Mouse (Mus musculus) regulatory T cell (primary cell): Measurements from ENCODE around the gene Polr2m.
"Not testable (repeated sequence)": the region's sequence is repeated elsewhere in the genome, so short reads cannot be mapped to it uniquely, and the experiment has no call there.

Experiments
- in situ Hi-C: fragments of 300-600 bp; cut with MboI, MseI; formaldehyde crosslinking; loops from one replicate; pipeline ENCODE4 v1.15.1; 2025; ENCODE audit warnings: high pct_unique_total_duplicates

The Polr2m gene

GRCm38 (mm10) chr9:71485475-71486094 is at the start of gene Polr2m:
Polr2m (minus strand) TSS chr9:71485935.
- in situ Hi-C loops: no loop called here

- in situ Hi-C loops: loop anchor here (5.0 kb wide), 1 partner anchor 87 kb away; no protein-coding TSS in a partner anchor
These were observed 49.3 kb upstream of the Polr2m start for GRCm38 (mm10) chr9:71535036-71535435.

- in situ Hi-C loops: no loop called here
These were observed 44.2 kb upstream of the Polr2m start for GRCm38 (mm10) chr9:71529960-71530359.

GRCm38 (mm10) chr9:71527438-71527837 is 41.7 kb upstream of the Polr2m start:
- in situ Hi-C loops: no loop called here

GRCm38 (mm10) chr9:71523901-71524300 is 38.2 kb upstream of the Polr2m start:
- in situ Hi-C loops: no loop called here

- in situ Hi-C loops: loop anchor here (5.0 kb wide), 1 partner anchor 83 kb away; no protein-coding TSS in a partner anchor
These were observed 34.1 kb upstream of the Polr2m start for GRCm38 (mm10) chr9:71519836-71520235.

GRCm38 (mm10) chr9:71517487-71517886 is 31.8 kb upstream of the Polr2m start:
- in situ Hi-C loops: loop anchor here (5.0 kb wide), 1 partner anchor 80 kb away; no protein-coding TSS in a partner anchor

GRCm38 (mm10) chr9:71515862-71516261 is 30.1 kb upstream of the Polr2m start:
- in situ Hi-C loops: loop anchor here (5.0 kb wide), 1 partner anchor 79 kb away; no protein-coding TSS in a partner anchor

GRCm38 (mm10) chr9:71513566-71513965 is 27.8 kb upstream of the Polr2m start:
- in situ Hi-C loops: no loop called here

GRCm38 (mm10) chr9:71512899-71513298 is 27.2 kb upstream of the Polr2m start:
- in situ Hi-C loops: no loop called here

GRCm38 (mm10) chr9:71498391-71499182 is 12.9 kb upstream of the Polr2m start:
- in situ Hi-C loops: no loop called here

- in situ Hi-C loops: no loop called here
These were observed 10.9 kb upstream of the Polr2m start for GRCm38 (mm10) chr9:71496637-71497036.

GRCm38 (mm10) chr9:71493771-71494170 is 8.0 kb upstream of the Polr2m start:
- in situ Hi-C loops: no loop called here

- in situ Hi-C loops: no loop called here
These were observed 6.7 kb upstream of the Polr2m start for GRCm38 (mm10) chr9:71492296-71493025.

GRCm38 (mm10) chr9:71490076-71490475 is 4.3 kb upstream of the Polr2m start:
- in situ Hi-C loops: no loop called here

GRCm38 (mm10) chr9:71486127-71486526 is 392 bp upstream of the Polr2m start:
- in situ Hi-C loops: no loop called here

GRCm38 (mm10) chr9:71484871-71485474 is 762 bp downstream of the Polr2m start:
- in situ Hi-C loops: no loop called here

GRCm38 (mm10) chr9:71483872-71484271 is 1.9 kb downstream of the Polr2m start:
- in situ Hi-C loops: not testable (repeated sequence)

- in situ Hi-C loops: no loop called here
These were observed 5.4 kb downstream of the Polr2m start for GRCm38 (mm10) chr9:71480305-71480704.

- in situ Hi-C loops: no loop called here
These were observed 6.3 kb downstream of the Polr2m start for GRCm38 (mm10) chr9:71479413-71479812.

GRCm38 (mm10) chr9:71478596-71478995 is 7.1 kb downstream of the Polr2m start:
- in situ Hi-C loops: no loop called here

- in situ Hi-C loops: no loop called here
These were observed 9.1 kb downstream of the Polr2m start for GRCm38 (mm10) chr9:71476601-71477000.
